Mouse (Mus musculus) gastrocnemius, postnatal 10 days (tissue): ENCODE data around the gene Cstl1. TPM values are rescaled to one million over a fixed set of nuclear protein-coding genes. Genes with fewer than 3 reads are reported as not detected.
"Not testable (repeated sequence)": the region's sequence is repeated elsewhere in the genome, so short reads cannot be mapped to it uniquely, and the experiment has no call there.

ENCODE experiments used
- DNase-seq: peaks from one replicate; pipeline ENCODE4 v3.0.0; 2021; ENCODE audit warnings: mixed read lengths
- long read RNA-seq, 2 experiments: library from polyadenylated mRNA; stranded (forward); transcript quantifications; one replicate each; pipeline ENCODE4 v2.0.0; 2021
- total RNA-seq, 2 experiments: library from RNA; stranded (reverse); gene quantifications; 2 replicates each; pipeline ENCODE4 v1.2.3; 2021

The Cstl1 gene
- total RNA-seq: not detected
- long read RNA-seq, experiment 1: 0 reads
- long read RNA-seq, experiment 2: 0 reads

- no peak for DNase-seq
Measured at GRCm38 (mm10) chr2:148750058-148750457, at the start of gene Cstl1. Cstl1 (plus strand) TSS chr2:148750358.

- no peak for DNase-seq
Measured at GRCm38 (mm10) chr2:148706409-148707201, 43.6 kb upstream of the Cstl1 start.

GRCm38 (mm10) chr2:148707202-148707530, 43.0 kb upstream of the Cstl1 start:
- DNase-seq: no peak

GRCm38 (mm10) chr2:148712326-148712725, 37.8 kb upstream of the Cstl1 start:
- DNase-seq: no peak

GRCm38 (mm10) chr2:148717072-148717471, 33.1 kb upstream of the Cstl1 start:
- DNase-seq: no peak

GRCm38 (mm10) chr2:148719271-148719995, 30.7 kb upstream of the Cstl1 start:
- DNase-seq: no peak

GRCm38 (mm10) chr2:148731614-148732326, 18.4 kb upstream of the Cstl1 start:
- DNase-seq: peak; percentile 42

- peak; percentile 86 for DNase-seq
Measured at GRCm38 (mm10) chr2:148732327-148733000, 17.7 kb upstream of the Cstl1 start, which contains the start of gene Napb. Napb (minus strand) TSS chr2:148732467.

- peak; percentile 29 for DNase-seq
Measured at GRCm38 (mm10) chr2:148743001-148743400, 7.2 kb upstream of the Cstl1 start.

GRCm38 (mm10) chr2:148743846-148744407, 6.2 kb upstream of the Cstl1 start:
- no peak for DNase-seq

- peak; percentile 56 for DNase-seq
Measured at GRCm38 (mm10) chr2:148751893-148752813, 2.0 kb downstream of the Cstl1 start.

GRCm38 (mm10) chr2:148754310-148754846, 4.2 kb downstream of the Cstl1 start:
- DNase-seq: no peak

- DNase-seq: no peak
Measured at GRCm38 (mm10) chr2:148763648-148764388, 13.7 kb downstream of the Cstl1 start.

- DNase-seq: not testable (repeated sequence)
Measured at GRCm38 (mm10) chr2:148771397-148771796, 21.2 kb downstream of the Cstl1 start, which contains the start of gene Cst11. Cst11 (minus strand) TSS chr2:148771497.

GRCm38 (mm10) chr2:148781709-148782108, 31.6 kb downstream of the Cstl1 start, which contains the start of gene 8030411F24Rik:
8030411F24Rik (plus strand) TSS chr2:148782009.
- DNase-seq: no peak

- no peak for DNase-seq
Measured at GRCm38 (mm10) chr2:148789142-148789541, 39.0 kb downstream of the Cstl1 start, which contains the start of gene Cst12. Cst12 (plus strand) TSS chr2:148789361.

- DNase-seq: no peak
Measured at GRCm38 (mm10) chr2:148798485-148798884, 48.3 kb downstream of the Cstl1 start, which contains the start of gene Cst8. Cst8 (plus strand) TSS chr2:148798785.

GRCm38 (mm10) chr2:148801491-148801921, 51.3 kb downstream of the Cstl1 start:
- no peak for DNase-seq
